Mouse (Mus musculus): Measurements from ENCODE around the gene Magi1.
"Not testable (repeated sequence)": the region's sequence is repeated elsewhere in the genome, so short reads cannot be mapped to it uniquely, and the experiment has no call there.

Magi1 gene

DNA sequence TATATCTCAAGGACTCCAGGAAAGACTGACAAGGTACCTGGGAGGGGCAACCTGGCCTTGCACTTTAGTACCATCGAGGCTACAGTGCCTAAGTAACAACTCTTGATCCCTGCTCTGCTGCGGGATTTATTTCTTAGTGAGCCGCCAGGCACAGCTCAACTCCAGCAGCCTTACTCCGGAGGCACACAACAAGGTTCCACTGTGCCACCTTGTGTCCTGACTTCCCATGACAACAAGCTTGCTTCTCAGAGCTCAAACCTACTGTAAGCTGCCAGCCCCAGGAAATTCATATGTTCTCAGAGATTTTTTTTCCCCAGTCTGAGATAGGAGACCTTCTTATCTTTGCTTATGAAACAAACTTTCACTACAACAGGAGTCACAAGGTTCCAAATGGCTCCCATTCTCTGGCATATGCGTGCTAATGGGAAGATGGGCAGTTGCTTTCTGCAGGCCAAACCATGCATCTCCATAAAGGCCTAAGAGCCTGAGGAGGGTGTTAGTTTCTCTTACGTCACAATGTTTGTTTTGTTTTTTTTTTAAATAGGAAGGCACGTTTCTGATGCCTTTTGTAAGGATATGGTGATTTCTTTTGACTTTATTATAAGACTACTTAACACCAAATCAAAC, 556.8 kb downstream of the Magi1 start:
- DNase-seq (ENCODE audit: low spot score): peak; percentile 68

DNA sequence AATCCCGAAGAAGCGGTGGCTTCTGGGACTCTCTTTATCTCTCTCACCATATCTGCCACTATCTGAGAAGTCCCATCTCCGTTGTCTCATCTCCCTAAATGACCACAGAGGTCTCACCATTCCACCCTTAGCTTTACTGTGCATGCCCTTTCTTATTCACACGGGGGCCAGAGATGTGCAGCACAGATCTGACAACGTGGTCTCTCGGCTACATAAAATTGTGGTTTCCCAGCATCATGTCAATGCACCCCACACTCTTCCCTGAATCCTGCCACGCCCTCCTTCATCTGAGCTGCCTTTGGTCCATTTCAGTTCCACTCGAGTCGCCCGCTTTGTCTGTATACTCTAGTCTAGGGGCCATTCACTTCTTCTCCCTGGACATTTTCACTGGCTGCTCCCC, 557.6 kb downstream of the Magi1 start:
- no peak for DNase-seq (ENCODE audit: low spot score)

DNA sequence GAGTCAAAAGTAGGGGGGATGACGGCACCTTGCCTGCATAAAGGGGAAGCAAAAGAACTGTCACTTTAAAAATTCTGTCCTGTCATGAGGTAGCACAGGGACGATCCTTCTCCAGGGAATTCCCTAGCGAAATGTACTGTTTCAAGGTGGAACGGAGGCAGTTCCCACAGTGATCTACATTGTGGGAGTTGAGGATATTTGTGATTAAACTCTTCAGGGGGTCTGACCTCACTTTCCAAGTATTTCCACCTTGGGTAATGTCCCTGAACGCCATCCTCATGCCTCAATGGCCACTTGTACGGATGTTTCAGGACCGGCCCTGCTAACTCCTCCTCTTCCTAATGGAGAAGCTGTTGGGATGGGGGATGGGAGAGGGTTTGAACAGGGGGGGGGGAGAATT, 559.0 kb downstream of the Magi1 start:
- no peak for DNase-seq (ENCODE audit: low spot score)

DNA sequence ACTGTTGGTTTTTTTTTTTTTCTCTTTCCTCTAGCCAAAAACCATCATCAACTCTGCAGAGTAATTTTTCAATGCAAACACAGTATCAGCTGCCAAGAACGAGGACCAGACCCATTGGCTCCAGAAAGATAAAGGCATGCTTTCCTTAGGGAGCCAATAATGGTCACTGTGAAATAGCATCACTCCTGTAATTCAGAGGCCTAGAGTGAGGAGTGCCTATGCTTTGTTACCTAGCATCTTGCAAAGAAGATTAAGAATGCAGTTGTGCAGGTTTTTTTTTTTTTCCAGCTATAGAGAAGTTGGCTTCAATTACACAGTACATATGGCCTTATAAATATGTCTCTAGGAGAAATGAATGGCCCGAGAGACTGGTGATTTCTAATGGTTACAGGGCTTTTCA, 560.5 kb downstream of the Magi1 start:
- no peak for DNase-seq (ENCODE audit: low spot score)

DNA sequence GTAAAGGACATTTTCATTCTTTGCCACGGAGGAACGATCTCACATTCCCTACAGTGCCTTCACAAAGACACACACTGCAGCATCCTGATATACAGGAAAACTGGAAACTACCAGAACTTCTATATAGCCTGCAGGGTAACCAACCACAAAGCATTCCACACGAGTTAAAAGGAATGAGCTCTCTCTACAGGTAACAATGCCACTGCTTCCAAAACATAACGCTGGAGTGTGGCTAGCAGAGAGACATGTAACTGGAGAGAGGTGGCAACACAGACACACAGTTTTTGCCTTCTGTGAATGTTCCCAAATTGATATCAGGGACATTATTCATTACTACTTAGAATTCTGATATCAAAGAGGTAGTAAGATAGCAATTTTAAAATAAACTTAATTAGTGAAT, 564.2 kb downstream of the Magi1 start:
- no peak for DNase-seq (ENCODE audit: low spot score)

DNA sequence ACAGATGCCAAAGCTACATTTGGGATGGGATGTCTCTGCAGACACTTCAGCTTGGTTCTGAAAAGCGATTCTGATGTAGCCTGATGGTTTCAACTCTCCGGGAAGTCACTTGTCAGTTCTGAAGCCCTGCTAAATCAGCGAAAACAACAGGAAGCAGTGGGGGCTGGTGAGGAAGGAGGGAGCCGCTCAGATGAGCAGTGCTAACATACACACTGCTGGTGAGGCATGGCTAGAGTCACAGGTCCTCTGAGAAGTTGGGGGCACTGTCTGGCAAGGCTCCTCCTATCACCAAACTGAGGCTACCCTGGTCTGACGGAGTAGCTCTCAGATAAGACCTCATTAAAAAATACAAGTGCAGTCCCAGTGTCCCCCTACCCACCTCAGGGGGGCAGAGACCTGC, 565.3 kb downstream of the Magi1 start:
- DNase-seq (ENCODE audit: low spot score): no peak

DNA sequence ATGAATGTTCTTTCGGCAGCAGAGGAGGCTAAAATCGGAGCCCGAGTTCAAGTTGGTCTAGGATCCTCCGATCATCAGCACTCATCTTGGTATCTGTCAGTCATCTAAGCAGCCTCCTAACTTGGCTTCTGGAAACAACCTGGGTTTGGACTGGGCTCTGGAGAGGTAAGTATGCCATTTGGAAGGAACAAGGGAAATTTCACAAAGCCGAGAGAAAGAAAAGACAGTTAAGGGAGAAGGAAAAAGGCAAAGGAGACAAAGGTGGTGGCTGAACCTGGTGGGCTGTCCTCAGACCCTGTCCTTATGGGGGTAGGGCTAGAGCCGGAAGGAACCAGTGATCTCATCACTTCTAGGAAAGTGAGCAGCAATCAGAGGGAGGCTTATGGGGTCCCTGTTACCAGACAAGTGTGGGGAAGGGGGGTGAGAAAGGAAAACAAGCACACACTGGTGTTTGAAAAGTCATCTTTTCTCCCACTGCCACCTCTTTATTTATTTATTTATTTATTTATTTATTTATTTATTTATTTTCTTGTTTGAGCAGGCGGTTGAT, 565.8 kb downstream of the Magi1 start:
- DNase-seq (ENCODE audit: low spot score): no peak

DNA sequence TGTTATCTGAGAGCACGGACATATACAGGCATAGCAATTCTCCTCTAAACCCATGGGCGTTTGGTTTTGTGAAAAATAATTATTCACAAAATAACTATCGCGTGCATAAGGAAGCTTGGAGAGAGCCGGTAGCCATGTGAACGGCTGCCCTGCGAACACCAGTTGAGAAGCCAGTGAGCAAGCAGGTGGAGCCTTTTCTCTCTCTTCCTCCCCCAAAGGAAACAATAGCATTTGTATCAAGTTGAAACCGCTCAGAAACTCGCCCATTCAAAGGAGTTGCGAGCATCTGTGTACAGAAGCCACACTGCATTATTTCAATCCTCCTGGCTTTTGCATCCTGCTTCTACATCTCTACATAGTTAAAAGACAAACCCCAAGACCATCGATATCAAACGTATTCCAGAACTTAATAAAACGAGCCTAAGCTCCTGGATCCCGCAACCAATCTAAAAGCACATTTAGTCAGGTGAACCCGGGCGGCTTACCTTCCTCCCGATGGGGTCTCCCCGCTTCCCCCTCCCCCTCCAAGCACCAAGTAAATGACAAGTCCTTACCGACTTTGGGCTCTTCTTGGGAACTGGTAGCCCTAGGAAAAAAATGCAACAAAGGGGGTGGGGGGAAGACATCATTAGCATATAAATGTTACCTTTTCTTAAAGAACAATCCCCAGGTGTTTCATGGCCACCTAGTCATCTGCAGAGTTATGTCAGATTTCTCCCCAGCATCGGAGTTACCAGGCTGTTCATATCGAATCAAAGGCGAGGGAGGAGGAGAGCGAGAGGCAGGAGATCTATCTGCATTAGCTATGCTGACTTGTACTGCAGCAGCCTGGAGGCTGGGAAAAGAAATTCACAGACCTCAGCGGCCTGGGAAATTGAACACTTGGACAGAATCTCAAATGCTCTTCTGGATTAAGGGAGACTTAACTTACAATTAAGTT, 566.8 kb downstream of the Magi1 start:
- DNase-seq (ENCODE audit: low spot score): no peak

DNA sequence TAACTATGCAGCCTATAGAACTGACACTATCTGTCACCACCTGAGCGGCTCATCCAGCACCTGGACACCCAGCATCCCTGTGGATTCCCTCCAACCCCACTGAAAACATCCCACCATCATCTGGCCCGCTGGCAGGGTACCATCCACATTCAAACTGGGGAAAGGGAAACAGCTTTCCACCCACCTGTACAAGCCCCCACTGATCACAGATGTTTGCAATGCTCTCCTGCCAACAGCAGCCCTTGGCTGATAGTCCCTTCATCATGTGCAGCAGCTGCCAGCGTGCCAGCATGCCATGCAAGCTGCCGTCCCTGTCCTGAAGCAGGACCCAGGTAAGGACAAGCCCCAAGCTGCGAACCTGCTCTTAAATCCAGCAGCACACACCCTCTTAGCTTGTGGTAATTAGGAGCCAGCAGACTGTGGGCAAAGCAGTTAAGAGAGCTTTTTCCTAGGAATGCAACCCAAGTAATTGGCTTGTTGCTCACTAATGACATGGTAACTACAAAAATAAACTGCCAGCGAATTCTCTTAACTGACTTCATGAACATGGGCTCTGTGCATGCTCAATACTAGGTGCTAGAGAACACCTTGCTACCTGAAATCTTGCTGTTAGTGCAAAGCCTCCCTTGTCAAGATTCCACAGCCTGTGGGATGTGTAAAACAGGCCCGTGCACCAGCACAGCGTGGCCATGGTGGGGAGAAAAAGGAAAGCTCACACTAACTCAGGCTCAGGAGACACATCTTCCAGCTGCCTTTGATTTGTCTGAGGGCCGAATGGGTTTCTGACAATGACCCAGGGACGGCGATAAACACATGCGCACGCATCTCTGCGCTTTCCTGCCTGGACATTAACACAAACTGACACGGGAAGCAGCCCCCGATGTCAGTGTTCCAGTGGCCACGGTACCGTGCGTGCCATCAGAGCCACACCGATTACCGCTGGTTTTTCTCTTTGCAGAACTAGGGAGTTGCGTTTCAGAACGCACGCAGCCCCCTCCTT, 568.2 kb downstream of the Magi1 start:
- DNase-seq (ENCODE audit: low spot score): peak; percentile 42

DNA sequence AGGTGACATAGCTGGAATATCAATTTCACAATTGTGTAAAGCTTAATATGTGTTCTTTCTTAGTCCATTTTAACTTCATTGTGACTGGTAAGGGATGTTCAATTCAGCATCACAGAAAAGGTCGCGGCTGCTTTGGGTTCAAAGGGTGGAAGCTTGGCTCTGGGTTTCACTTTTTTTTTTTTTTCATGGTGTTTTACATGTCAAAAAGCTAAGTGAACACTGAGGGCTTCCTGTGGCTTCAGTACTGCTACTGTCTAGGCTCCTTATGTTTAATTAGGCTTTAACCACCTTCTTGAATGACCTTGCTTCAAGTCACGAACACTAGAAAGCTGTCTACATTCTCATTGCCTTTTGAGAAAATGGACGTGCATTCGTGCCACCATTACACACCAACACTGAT, 579.4 kb downstream of the Magi1 start:
- DNase-seq (ENCODE audit: low spot score): no peak

DNA sequence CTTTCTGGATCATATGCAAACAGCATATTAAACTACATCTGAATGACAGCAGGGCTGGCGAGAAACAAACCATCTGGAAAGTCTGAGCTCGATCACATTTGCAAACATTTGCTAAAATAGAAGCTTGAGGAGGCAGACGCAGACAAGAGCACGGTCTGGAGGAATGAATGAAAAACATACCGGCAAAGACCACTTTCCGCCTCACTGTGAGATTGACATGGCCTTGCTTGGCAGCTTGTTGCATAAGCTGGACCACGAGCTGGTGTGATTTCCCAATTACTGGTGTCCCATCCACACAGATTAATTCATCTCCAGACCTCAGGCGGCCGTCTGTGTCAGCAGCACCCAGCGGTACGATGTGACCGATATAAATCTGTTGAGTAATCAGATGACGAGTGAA, 584.3 kb downstream of the Magi1 start:
- DNase-seq (ENCODE audit: low spot score): no peak

DNA sequence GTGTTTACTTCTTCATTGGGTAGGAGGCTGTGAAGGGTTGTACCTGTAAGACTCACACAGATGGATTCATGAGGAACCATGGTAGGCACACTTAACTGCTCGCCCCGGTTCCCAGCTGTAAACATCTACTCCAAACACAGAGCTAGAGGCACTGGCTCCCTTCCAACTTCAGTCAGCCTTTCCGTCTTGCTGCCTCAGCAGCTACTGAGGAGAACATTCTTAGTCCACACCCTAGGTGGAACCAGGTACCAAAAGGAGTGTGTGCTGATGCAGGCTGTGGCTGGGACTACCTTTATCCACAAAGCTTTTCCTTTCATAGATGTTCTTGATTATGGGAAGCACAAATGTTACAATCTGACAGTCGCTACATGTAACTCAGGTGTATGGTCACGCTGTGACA, 585.8 kb downstream of the Magi1 start:
- no peak for DNase-seq (ENCODE audit: low spot score)

DNA sequence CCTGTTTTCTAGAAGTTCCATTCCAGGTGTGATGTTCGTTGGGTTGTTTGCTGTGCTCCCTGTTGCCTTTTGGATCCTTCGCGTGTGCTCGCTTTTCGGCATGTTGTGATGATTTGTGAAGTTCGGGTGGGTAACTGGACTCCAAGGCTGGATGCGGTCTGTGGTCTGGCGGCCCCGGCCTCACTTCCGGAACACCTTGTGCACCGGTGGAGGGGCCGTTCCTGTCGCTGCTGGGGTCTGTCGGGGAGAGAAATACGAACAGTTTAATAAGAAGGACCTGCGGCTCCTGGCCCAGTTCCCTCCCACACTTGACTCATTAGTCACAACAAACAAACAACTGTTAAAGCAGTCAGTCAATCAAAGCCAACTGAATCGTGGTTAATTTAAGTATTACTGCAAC, 605.0 kb downstream of the Magi1 start:
- no peak for DNase-seq (ENCODE audit: low spot score)

DNA sequence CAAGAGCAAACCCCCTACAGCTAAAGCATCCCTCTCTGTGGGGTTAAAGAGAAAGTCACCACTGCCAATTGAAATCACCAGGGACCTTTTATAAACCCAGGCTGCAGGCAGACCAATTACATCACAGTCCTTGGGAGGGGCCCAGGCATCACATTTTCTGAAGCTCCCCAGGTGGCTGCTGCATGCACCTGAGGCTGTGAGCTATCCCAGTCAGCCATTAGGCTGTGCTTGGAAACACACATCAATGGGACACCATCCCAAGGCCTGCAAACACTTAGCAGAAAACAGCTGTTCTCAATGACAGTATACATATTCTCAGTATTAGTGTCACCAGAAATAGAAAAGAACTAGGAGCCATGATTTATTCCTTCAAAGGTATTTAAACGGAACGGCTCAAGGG, 617.0 kb downstream of the Magi1 start:
- DNase-seq (ENCODE audit: low spot score): no peak

DNA sequence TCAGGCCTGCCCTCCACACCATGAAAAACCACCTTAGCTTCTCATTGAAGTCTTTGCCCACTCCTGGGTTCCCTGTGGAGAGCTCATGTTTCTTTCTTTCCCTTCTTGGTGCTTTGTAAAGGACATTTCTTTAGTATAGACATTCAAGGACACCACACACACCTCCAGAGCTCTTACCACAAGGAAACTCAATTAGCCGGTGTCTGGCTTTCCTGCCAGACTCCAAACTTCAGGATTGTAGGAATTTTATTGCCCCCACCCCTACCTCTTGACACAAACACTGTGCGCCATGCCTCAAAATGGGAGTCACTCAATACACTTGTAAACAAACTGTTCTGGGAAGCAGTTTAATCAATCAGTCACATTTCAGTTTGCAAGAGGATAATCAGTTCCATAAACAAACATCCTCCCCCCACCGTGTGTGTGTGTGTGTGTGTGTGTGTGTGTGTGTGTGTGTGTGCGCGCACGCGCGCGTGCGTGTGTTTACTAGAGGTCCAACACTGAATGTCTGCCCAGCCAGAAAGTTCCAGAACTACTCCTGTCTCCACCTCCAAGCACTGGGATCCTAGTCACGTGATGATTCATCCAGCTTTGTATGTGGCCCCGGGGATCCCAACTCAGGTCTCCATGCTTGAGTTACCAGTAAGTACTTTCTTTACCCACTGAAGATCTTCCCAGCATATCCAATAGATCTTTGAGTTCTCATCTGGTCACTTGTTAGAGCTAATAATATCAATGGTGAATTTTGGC, 618.5 kb downstream of the Magi1 start:
- DNase-seq (ENCODE audit: low spot score): no peak

DNA sequence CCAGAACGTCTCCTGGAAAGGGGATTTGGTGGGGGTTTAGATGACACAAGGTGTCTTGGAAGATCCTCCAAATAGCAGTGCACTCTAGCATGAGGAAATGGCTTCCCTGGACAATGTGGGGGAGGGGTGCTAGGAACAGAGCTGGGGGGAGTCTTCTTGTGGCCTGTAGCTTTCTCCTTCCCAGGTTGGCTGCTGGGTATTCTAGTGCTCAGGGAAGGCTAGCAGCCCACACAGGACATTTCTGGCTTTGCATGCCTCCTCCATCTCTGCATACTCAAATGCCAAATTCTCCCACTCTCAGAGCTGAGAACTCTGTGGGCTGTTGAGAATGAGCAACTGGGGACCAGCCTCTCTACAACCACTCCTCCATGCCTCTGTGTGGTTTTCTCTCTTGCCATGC, 622.6 kb downstream of the Magi1 start:
- DNase-seq (ENCODE audit: low spot score): no peak

DNA sequence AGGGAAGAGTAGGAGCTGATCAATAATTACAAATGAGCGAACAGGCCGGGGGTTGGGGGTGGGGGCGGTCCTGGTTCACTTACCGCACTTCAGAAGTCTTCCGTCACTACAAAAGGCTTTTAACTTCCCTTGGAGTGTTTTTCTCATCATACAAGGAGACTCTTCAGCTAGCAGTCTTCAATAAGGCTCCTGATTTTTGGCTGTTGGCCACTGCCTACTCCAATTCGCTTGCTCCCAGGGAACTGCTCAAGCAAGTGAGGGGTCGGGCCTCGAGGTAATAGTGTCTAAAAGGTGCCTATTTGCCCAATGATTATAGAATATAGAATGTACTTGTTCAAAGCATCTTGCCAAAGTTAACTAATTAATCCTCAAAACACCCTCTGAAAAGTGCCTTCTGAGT, 624.2 kb downstream of the Magi1 start:
- DNase-seq (ENCODE audit: low spot score): no peak

DNA sequence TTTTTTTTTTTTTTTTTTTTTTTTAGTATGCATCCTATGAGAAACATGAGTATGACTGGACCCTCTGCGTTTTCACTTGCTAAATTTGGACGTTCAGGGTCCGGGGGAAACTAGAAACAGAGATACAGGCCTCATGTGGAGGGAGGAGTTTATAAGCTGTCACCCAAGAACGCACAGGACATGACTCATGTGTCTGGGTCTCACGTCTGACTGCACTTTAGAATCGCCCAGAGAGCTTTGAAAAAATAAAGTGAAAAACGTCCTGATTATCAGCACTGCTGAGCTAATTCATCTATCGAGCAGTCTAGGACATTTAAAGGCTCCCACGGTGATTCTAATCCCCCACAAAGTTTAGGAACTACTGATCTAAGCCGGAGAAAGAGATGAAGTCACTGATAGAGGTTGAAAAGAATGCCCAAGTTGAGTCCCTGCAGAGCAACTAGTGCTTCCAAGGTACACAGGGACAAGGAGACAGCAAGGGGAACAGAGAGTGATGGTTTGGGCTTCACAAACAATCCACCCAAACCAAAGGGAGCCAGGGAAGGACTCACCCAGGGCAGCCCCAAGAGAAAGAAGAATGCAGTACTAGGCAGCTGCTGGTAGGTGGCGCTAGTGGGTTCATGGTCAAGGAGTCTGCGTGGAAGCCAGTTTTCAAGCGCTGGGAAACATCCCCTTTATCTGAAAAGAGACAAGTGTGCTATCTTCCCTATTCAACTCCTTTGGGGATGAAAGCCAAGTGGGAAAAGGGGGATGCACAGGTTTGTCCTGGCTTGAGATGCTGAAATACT, 626.3 kb downstream of the Magi1 start:
- peak; percentile 87 for DNase-seq (ENCODE audit: low spot score)

DNA sequence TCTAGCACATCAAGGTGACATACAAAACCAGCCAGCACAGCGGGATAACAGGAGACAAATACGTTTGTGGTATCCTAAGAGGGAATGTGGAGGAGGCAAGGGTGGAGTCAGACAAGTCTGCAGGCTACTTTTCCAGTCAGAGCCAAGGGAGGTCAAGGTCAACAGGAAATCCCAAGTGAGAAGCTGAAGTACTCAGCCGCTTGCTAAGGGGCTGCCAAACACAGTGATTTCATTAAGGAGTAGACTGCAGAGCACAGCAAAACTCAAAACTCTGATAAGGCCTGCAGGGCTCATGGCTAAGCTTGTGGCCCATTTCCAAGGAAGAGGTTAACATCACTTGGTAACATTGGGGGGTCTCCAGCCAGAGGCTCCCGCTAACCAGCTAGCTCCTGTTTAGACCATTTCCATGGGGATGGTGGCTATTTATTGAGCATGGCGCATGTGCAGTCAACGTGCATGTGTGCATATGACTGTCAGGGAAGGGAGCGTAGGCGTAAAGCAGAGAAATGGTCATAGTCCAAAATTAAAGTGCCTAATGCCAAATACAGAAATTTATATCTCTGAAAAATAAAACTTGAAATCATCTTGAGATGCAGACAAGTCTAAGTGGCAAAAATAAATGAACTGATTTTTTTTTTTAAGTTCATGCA, 635.0 kb downstream of the Magi1 start:
- DNase-seq (ENCODE audit: low spot score): peak; percentile 73

DNA sequence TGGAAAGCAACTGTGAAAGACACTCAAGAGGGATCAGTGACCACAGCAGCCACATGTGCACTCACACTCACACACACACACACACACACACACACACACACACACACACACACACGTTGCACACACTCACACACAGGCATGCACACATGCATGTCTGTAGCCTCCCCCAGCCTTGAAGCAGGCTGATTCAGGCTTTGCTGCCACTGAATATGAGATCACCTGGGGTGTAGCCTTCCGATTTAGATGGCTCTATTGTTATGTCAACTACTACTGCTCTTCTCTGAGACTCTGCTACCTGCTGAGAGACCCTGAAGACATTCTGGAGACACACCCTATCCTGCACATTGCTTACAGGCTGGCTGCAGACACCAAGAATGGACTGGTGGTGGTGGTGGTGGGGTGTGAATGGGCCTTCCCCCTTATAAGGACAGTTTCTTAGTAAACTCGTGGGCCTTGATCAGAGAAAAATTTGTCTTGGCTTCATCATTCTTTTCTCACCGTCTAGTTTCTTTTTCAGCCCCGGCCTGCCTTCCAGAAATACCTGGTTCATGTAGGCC, 653.9 kb downstream of the Magi1 start:
- DNase-seq (ENCODE audit: low spot score): not testable (repeated sequence)

All from testis, postnatal 10 days (tissue).